Mouse (Mus musculus) small intestine, adult 2 months (tissue): ENCODE measurements around the gene Zmym6. TPM values are rescaled to one million over a fixed set of nuclear protein-coding genes. Genes with fewer than 3 reads are reported as not detected.
A peak's percentile ranks its signal among the peaks of the same experiment; 100 is the strongest.

Source experiments
- H3K27ac ChIP-seq: fragments of 200-500 bp; 2 replicates; pipeline ENCODE4 v1.5.1; 2012; ENCODE audit warnings: low read depth, low read length, control low read depth, inconsistent platforms; ENCODE audit not compliant: insufficient read depth
- H3K27me3 ChIP-seq: fragments of 200-500 bp; 2 replicates; pipeline ENCODE4 v1.6.1; 2012; ENCODE audit warnings: mild to moderate bottlenecking, moderate library complexity, low read length, inconsistent platforms; ENCODE audit not compliant: control insufficient read depth, insufficient read depth
- H3K36me3 ChIP-seq: fragments of 200-500 bp; 2 replicates; pipeline ENCODE4 v1.6.1; 2012; ENCODE audit warnings: mild to moderate bottlenecking, low read length, control low read depth, inconsistent platforms; ENCODE audit not compliant: control insufficient read depth, insufficient read depth
- H3K4me1 ChIP-seq: fragments of 200-500 bp; 2 replicates; pipeline ENCODE4 v1.6.1; 2012; ENCODE audit warnings: low read length, inconsistent platforms, mixed read lengths; ENCODE audit not compliant: control insufficient read depth, insufficient read depth, insufficient read length
- H3K4me3 ChIP-seq: fragments of 200-500 bp; 2 replicates; pipeline ENCODE4 v1.5.1; 2012; ENCODE audit warnings: low read depth, mild to moderate bottlenecking, control low read depth, inconsistent platforms, low read length, moderate library complexity
- CTCF ChIP-seq: fragments of 200-500 bp; IDR thresholded peaks from 2 replicates; pipeline ENCODE4 v1.5.1; 2012; ENCODE audit warnings: low read depth, mild to moderate bottlenecking, control low read depth, inconsistent platforms, low read length, moderate library complexity, mixed read lengths; ENCODE audit not compliant: insufficient replicate concordance, insufficient read length; ENCODE audit errors: extremely low read depth
- POLR2A ChIP-seq: fragments of 200-500 bp; IDR thresholded peaks from 2 replicates; pipeline ENCODE4 v1.6.1; 2012; ENCODE audit warnings: low read depth, mild to moderate bottlenecking, control low read depth, inconsistent platforms, low read length, moderate library complexity
- WGBS: fragments of 180-500 bp; shearing (Covaris S2); methylation state at CpG from one replicate; pipeline ENCODE4 v1.1.7; 2018; 5-methylcytosine and 5-hydroxymethylcytosine counted together
- polyA plus RNA-seq: library from polyadenylated mRNA; depleted of rRNA; stranded (reverse); fragments of >200 nt; gene quantifications from 2 replicates; pipeline ENCODE4 v1.2.3, GENCODE M21; 2012

The Zmym6 gene
- polyA plus RNA-seq, 1 experiment, result 1.1 TPM

GRCm38 (mm10) chr4:127155757-127156156, 78.6 kb downstream of the Zmym6 start:
- no peaks in the 10 kb centered on the region for H3K36me3 ChIP-seq
- no peak overlapping the region for H3K4me3 ChIP-seq
- WGBS, result 62% methylated on average over 5 of the region's 5 CpGs
- no peak overlapping the region for H3K27ac ChIP-seq
- no peaks in the 10 kb centered on the region for H3K4me1 ChIP-seq
- TF ChIP-seq POLR2A, result no peak
- no peak for TF ChIP-seq CTCF
- H3K27me3 ChIP-seq, result no peaks in the 10 kb centered on the region

DNA sequence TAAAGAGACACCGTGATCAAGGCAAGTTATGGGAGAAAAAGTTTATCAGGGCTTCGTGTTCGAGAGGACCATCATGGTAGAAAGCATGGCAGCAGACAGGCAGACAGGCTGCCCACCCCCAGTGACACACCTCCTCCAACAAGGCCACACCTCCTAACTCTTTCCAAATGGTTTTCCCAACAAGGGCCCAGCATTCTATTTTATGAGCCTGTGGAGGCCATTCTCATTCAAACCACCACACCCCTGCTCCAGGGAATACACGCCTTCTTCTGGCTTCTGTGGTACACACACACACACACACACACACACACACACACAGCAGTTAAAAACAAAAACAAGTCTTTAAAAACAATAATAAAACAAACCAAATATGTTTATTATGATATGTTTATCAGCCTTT, 80.6 kb downstream of the Zmym6 start:
- H3K27me3 ChIP-seq, result no peaks in the 10 kb centered on the region
- no peaks in the 10 kb centered on the region for H3K4me1 ChIP-seq
- TF ChIP-seq POLR2A (no peak), CTCF (no peak)
- WGBS, result 80% methylated on average over 4 of the region's 4 CpGs
- no peak overlapping the region for H3K4me3 ChIP-seq
- H3K36me3 ChIP-seq, result no peaks in the 10 kb centered on the region
- no peak overlapping the region for H3K27ac ChIP-seq

- Histone ChIP-seq H3K36me3 (no peaks in the 10 kb centered on the region), H3K27ac (no peak overlapping the region)
- WGBS, result 61% methylated on average over 8 of the region's 8 CpGs
Measured at GRCm38 (mm10) chr4:127163926-127164325, 86.7 kb downstream of the Zmym6 start.

GRCm38 (mm10) chr4:127167096-127167495, 89.9 kb downstream of the Zmym6 start:
- H3K4me1 ChIP-seq, result peaks cover 11% of the 10 kb centered on the region
- H3K36me3 ChIP-seq, result no peaks in the 10 kb centered on the region
- H3K4me3 ChIP-seq, result no peak overlapping the region
- TF ChIP-seq CTCF, result no peak
- no peak for TF ChIP-seq POLR2A
- no peak overlapping the region for H3K27ac ChIP-seq
- peaks cover 25% of the 10 kb centered on the region for H3K27me3 ChIP-seq
- WGBS, result 71% methylated on average over 5 of the region's 5 CpGs

More at GRCm38 (mm10) chr4:127163926-127164325, 86.7 kb downstream of the Zmym6 start:
- H3K4me3 ChIP-seq, result no peak overlapping the region
- no peak for TF ChIP-seq POLR2A
- TF ChIP-seq CTCF, result no peak
- peaks cover 6% of the 10 kb centered on the region; the same call in 1 of the 2 replicates for H3K4me1 ChIP-seq
- peaks cover 14% of the 10 kb centered on the region for H3K27me3 ChIP-seq

DNA sequence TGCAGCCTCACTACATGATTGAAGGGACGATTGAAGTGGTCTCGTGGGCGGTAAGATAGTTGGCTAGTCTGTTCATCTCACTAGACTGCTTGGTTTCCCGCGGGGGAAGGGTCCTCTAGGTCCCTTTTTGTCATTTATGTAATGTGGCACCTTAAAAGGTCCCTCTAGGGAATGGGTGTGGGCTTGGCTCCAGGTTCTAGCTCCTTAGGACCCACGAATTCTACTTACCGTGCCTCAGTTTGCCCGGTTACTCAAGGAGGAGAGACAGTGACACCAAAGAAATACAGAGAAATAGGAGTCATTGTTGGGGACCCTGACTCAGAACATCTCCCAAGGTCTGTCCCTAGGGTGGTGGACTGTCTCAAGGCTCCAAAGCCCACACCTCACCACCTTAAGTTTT, 90.5 kb downstream of the Zmym6 start:
- Histone ChIP-seq H3K27ac (no peak overlapping the region), H3K4me3 (no peak overlapping the region), H3K36me3 (no peaks in the 10 kb centered on the region), H3K4me1 (peaks cover 11% of the 10 kb centered on the region), H3K27me3 (peaks cover 25% of the 10 kb centered on the region)
- 23% methylated on average over 8 of the region's 8 CpGs for WGBS
- TF ChIP-seq CTCF, result no peak
- no peak for TF ChIP-seq POLR2A

GRCm38 (mm10) chr4:127168211-127168913, 91.2 kb downstream of the Zmym6 start:
- H3K4me1 ChIP-seq, result peaks cover 11% of the 10 kb centered on the region
- no peak overlapping the region for H3K27ac ChIP-seq
- no peaks in the 10 kb centered on the region for H3K36me3 ChIP-seq
- TF ChIP-seq POLR2A (no peak), CTCF (no peak)
- H3K27me3 ChIP-seq, result peaks cover 26% of the 10 kb centered on the region
- H3K4me3 ChIP-seq, result peak overlapping the region; percentile 61
- under 1% methylated on average over 39 of the region's 39 CpGs for WGBS

DNA sequence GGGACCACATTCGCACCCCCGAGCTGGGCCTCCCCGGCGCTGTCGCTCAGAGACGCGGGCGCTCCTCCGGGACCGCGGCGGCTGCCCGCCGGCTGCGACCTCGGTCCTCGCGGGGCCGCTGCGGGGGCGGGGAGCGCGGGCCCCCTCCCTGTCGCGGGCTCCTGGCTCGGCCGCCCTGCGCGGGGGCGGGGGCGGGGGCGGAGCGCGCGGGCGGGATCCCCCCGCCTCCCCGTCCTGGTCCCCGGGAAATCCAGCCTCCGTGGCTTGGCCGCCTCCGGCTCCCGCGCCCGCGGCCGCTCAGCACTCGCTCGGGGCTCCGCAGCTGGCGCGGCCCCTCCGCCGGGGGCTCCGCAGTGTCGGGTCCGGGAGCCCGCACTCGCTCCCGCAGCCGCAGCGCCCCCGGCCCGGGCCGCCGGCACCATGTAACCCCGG, 91.7 kb downstream of the Zmym6 start, which contains the start of gene Dlgap3:
Dlgap3 (plus strand) TSS at position 291 of the 432 bp plus-strand sequence.
- no peak for TF ChIP-seq POLR2A
- no peak for TF ChIP-seq CTCF
- peaks cover 29% of the 10 kb centered on the region for H3K27me3 ChIP-seq
- H3K4me3 ChIP-seq, result peak within 1 kb of the TSS; percentile 61
- H3K36me3 ChIP-seq, result no peaks in the 10 kb centered on the region
- 2% methylated on average over 54 of the region's 67 CpGs for WGBS
- no peak within 1 kb of the TSS for H3K27ac ChIP-seq
- peaks cover 11% of the 10 kb centered on the region for H3K4me1 ChIP-seq
